In genomic region chr4:88094062-88094767, GRCm38 (mm10) we compare ENCODE assay signal across 8 mouse cellular contexts. TPM values are rescaled to one million over a fixed set of nuclear protein-coding genes. Genes with fewer than 3 reads are reported as not detected.
DNase-seq lines count a peak whose midpoint lies in the region; ATAC-seq and TF ChIP-seq lines count a peak whose summit lies in the region.

TSS of gene Focad (plus strand) at chr4:88094629.

- H3K27me3 ChIP-seq in embryonic facial prominence, embryonic 13.5 days = no peaks in the 10 kb centered on the region
- no peaks in the 10 kb centered on the region for H3K27me3 ChIP-seq in kidney, adult 2 months (replicated peaks; ENCODE audit: control insufficient read depth, insufficient read depth, low read length)
- H3K27me3 ChIP-seq in limb, embryonic 12.5 days = no peaks in the 10 kb centered on the region
- no peaks in the 10 kb centered on the region for H3K27me3 ChIP-seq in midbrain, embryonic 15.5 days (replicated peaks)
- H3K27me3 ChIP-seq in spleen, adult 2 months (ENCODE audit: control insufficient read depth, insufficient read depth, low read length) = no peaks in the 10 kb centered on the region

- H3K4me3 ChIP-seq in embryonic facial prominence, embryonic 13.5 days = peak within 1 kb of the TSS; percentile 78
- H3K4me3 ChIP-seq in kidney, adult 2 months (ENCODE audit: insufficient read depth, low read depth, low read length) = peak within 1 kb of the TSS; percentile 87
- peak within 1 kb of the TSS; percentile 82 for H3K4me3 ChIP-seq in limb, embryonic 12.5 days (replicated peaks)
- peak within 1 kb of the TSS; percentile 59 for H3K4me3 ChIP-seq in midbrain, embryonic 15.5 days
- H3K4me3 ChIP-seq in spleen, adult 2 months (ENCODE audit: extremely low read depth, insufficient read depth, insufficient read length) = peak within 1 kb of the TSS; percentile 75

- peak within 1 kb of the TSS; percentile 73 for H3K27ac ChIP-seq in embryonic facial prominence, embryonic 13.5 days
- H3K27ac ChIP-seq in kidney, adult 2 months (ENCODE audit: insufficient read depth, low read depth, low read length) = no peak within 1 kb of the TSS
- H3K27ac ChIP-seq in limb, embryonic 12.5 days = peak within 1 kb of the TSS; percentile 56
- H3K27ac ChIP-seq in midbrain, embryonic 15.5 days = peak within 1 kb of the TSS; percentile 75
- peak within 1 kb of the TSS; percentile 48; the same call in 1 of the 2 replicates for H3K27ac ChIP-seq in spleen, adult 2 months (ENCODE audit: insufficient read depth, low read length)

- DNase-seq in 3134 (ENCODE audit: extremely low read depth, insufficient read length, low spot score) = peak; percentile 100
- DNase-seq in adrenal gland, postnatal 36 days = peak; percentile 98
- DNase-seq in heart, adult 18-20 months = peak; percentile 99
- peak; percentile 99 for DNase-seq in kidney, adult 2 months
- peak; percentile 90 to 97 for DNase-seq in spleen, adult 2 months (ENCODE audit: low read depth in 1 of 2, low spot score in 2 of 2)

- peak within 1 kb of the TSS; percentile 81 for H3K9ac ChIP-seq in embryonic facial prominence, embryonic 13.5 days
- H3K9ac ChIP-seq in limb, embryonic 12.5 days (replicated peaks) = peak within 1 kb of the TSS; percentile 66
- peak within 1 kb of the TSS; percentile 56 for H3K9ac ChIP-seq in midbrain, embryonic 15.5 days

- no peak for TF ChIP-seq CTCF in kidney, adult 2 months (conservative IDR thresholded peaks at IDR 0.05; ENCODE audit: insufficient read depth, insufficient read length, low read depth, low read length)
- no peak for TF ChIP-seq CTCF in spleen, adult 2 months (IDR thresholded peaks at IDR 0.05; ENCODE audit: extremely low read depth, insufficient read depth, insufficient read length, insufficient replicate concordance)

- under 1% methylated on average over 34 of the region's 34 CpGs for WGBS in embryonic facial prominence, embryonic 13.5 days
- WGBS in kidney, adult 2 months = under 1% methylated on average over 34 of the region's 34 CpGs
- 2% methylated on average over 33 of the region's 34 CpGs for WGBS in limb, embryonic 12.5 days
- under 1% methylated on average over 34 of the region's 34 CpGs for WGBS in midbrain, embryonic 15.5 days
- WGBS in spleen, adult 2 months = under 1% methylated on average over 34 of the region's 34 CpGs

- no peaks in the 10 kb centered on the region for H3K36me3 ChIP-seq in embryonic facial prominence, embryonic 13.5 days
- H3K36me3 ChIP-seq in kidney, adult 2 months (ENCODE audit: control insufficient read depth, insufficient read depth, low read length) = no peaks in the 10 kb centered on the region
- no peaks in the 10 kb centered on the region for H3K36me3 ChIP-seq in limb, embryonic 12.5 days
- H3K36me3 ChIP-seq in midbrain, embryonic 15.5 days (replicated peaks) = no peaks in the 10 kb centered on the region
- H3K36me3 ChIP-seq in spleen, adult 2 months (ENCODE audit: control insufficient read depth, insufficient read depth, low read length) = no peaks in the 10 kb centered on the region

- ATAC-seq in embryonic facial prominence, embryonic 13.5 days (ENCODE audit: insufficient number of reproducible peaks, insufficient read depth, low FRiP score, low TSS enrichment, low read depth) = peak; percentile 98
- peak; percentile 100 for ATAC-seq in limb, embryonic 12.5 days (ENCODE audit: insufficient number of reproducible peaks, insufficient read depth, low FRiP score, low TSS enrichment, low read depth)
- peak; percentile 100 for ATAC-seq in midbrain, embryonic 15.5 days (replicated peaks)

- peak; percentile 91 for TF ChIP-seq POLR2A in kidney, adult 2 months (IDR thresholded peaks at IDR 0.05; ENCODE audit: low read depth, low read length)
- TF ChIP-seq POLR2A in spleen, adult 2 months (IDR thresholded peaks at IDR 0.05; ENCODE audit: low read depth, low read length) = peak; percentile 88

- no peaks in the 10 kb centered on the region for H3K9me3 ChIP-seq in embryonic facial prominence, embryonic 13.5 days
- no peaks in the 10 kb centered on the region for H3K9me3 ChIP-seq in limb, embryonic 12.5 days
- H3K9me3 ChIP-seq in midbrain, embryonic 15.5 days = no peaks in the 10 kb centered on the region

- peak within 1 kb of the TSS; percentile 97 for H3K4me2 ChIP-seq in embryonic facial prominence, embryonic 13.5 days
- peak within 1 kb of the TSS; percentile 92 for H3K4me2 ChIP-seq in limb, embryonic 12.5 days
- peak within 1 kb of the TSS; percentile 86 for H3K4me2 ChIP-seq in midbrain, embryonic 15.5 days

- peaks cover 4% of the 10 kb centered on the region; the same call in 1 of the 2 replicates for H3K4me1 ChIP-seq in embryonic facial prominence, embryonic 13.5 days
- no peaks in the 10 kb centered on the region for H3K4me1 ChIP-seq in kidney, adult 2 months (ENCODE audit: control insufficient read depth, insufficient read depth, low read length)
- H3K4me1 ChIP-seq in limb, embryonic 12.5 days (replicated peaks) = peaks cover 8% of the 10 kb centered on the region
- H3K4me1 ChIP-seq in midbrain, embryonic 15.5 days = peaks cover 8% of the 10 kb centered on the region; the same call in 1 of the 2 replicates
- H3K4me1 ChIP-seq in spleen, adult 2 months (ENCODE audit: control insufficient read depth, insufficient read depth, insufficient read length) = no peaks in the 10 kb centered on the region

RNA-seq across cellular contexts. Expression of gene Focad, which starts in this region (rescaled TPM):
- total RNA-seq in adrenal gland, postnatal 36 days (2021) = 10 to 100 TPM; 25.8 to 26.3 TPM
- polyA plus RNA-seq in embryonic facial prominence, embryonic 13.5 days (2015; fragmentation: Nextera tagmentation; extraction: Ambion mirVana) = 16.0 and 16.1 TPM in 2 replicates
- total RNA-seq in heart, adult 18-20 months (2021) = 10 to 100 TPM; 15.9 to 16.9 TPM
- polyA plus RNA-seq in kidney, adult 2 months (2012; rRNA removed) = 6.8 TPM in 2 replicates
- 13.7 and 14.3 TPM in 2 replicates for polyA plus RNA-seq in limb, embryonic 12.5 days (2016; fragmentation: Nextera tagmentation; extraction: Ambion mirVana)
- polyA plus RNA-seq in midbrain, embryonic 15.5 days (2015; fragmentation: Nextera tagmentation; extraction: Ambion mirVana) = 13.8 and 15.1 TPM in 2 replicates
- 4.0 and 4.7 TPM in 2 replicates for polyA plus RNA-seq in spleen, adult 2 months (2012; rRNA removed)
